Mouse (Mus musculus) cerebellum, adult 2 months (tissue): ENCODE measurements around the gene Gtf2a1. TPM values are rescaled to one million over a fixed set of nuclear protein-coding genes. Genes with fewer than 3 reads are reported as not detected.
A peak's percentile ranks its signal among the peaks of the same experiment; 100 is the strongest.
"Not testable (repeated sequence)": the region's sequence is repeated elsewhere in the genome, so short reads cannot be mapped to it uniquely, and the experiment has no call there.

ENCODE experiments used
- DNase-seq, 2 experiments: peaks; one replicate each; pipeline ENCODE4 v3.0.0; 2021
- H3K27ac ChIP-seq: fragments of 200-500 bp; 2 replicates; pipeline ENCODE4 v1.5.1; 2012; ENCODE audit warnings: low read length, control low read depth, inconsistent platforms; ENCODE audit not compliant: insufficient read depth
- H3K27me3 ChIP-seq: fragments of 200-500 bp; 2 replicates; pipeline ENCODE4 v1.6.1; 2012; ENCODE audit warnings: inconsistent platforms, mild to moderate bottlenecking, low read length, moderate library complexity; ENCODE audit not compliant: control insufficient read depth, insufficient read depth
- H3K4me1 ChIP-seq: fragments of 200-500 bp; 2 replicates; pipeline ENCODE4 v1.6.1; 2011; ENCODE audit warnings: low read length; ENCODE audit not compliant: control insufficient read depth, insufficient read depth
- H3K4me3 ChIP-seq: fragments of 200-500 bp; replicated peaks from 2 replicates; pipeline ENCODE3; 2011; ENCODE audit warnings: mild to moderate bottlenecking, low read depth, low read length, control low read depth; ENCODE audit not compliant: insufficient read depth
- CTCF ChIP-seq: fragments of 200-500 bp; IDR thresholded peaks from 2 replicates; pipeline ENCODE4 v1.5.1; 2011; ENCODE audit warnings: low read depth, mild to moderate bottlenecking, control low read depth, low read length, moderate library complexity, borderline replicate concordance; ENCODE audit not compliant: insufficient read depth
- POLR2A ChIP-seq: fragments of 200-500 bp; IDR thresholded peaks from 2 replicates; pipeline ENCODE4 v1.6.1; 2011; ENCODE audit warnings: low read length, control low read depth, borderline replicate concordance; ENCODE audit not compliant: insufficient read depth
- WGBS: fragments of 180-500 bp; shearing (Covaris S2); methylation state at CpG from one replicate; pipeline ENCODE4 v1.1.7; 2018; 5-methylcytosine and 5-hydroxymethylcytosine counted together
- polyA plus RNA-seq: library from polyadenylated mRNA; depleted of rRNA; stranded (reverse); fragments of >200 nt; gene quantifications from 2 replicates; pipeline ENCODE4 v1.2.3, GENCODE M21; 2012

Gtf2a1 gene
- polyA plus RNA-seq, 1 experiment, result 25.5 TPM

- Histone ChIP-seq H3K27ac (no peak overlapping the region), H3K27me3 (no peaks in the 10 kb centered on the region), H3K4me1 (no peaks in the 10 kb centered on the region), H3K4me3 (peak overlapping the region; percentile 87)
- WGBS, result 7% methylated on average over 5 of the region's 5 CpGs
- TF ChIP-seq POLR2A, result no peak
- no peak for TF ChIP-seq CTCF
- DNase-seq, result peak in 1 of 2 experiments; percentile 8
Measured at GRCm38 (mm10) chr12:91587491-91588033, 2.7 kb downstream of the Gtf2a1 start.

GRCm38 (mm10) chr12:91587077-91587476, 3.2 kb downstream of the Gtf2a1 start:
- no peak for TF ChIP-seq POLR2A
- TF ChIP-seq CTCF, result no peak
- WGBS, result 36% methylated on average over 3 of the region's 3 CpGs
- no peak overlapping the region for H3K4me3 ChIP-seq
- H3K4me1 ChIP-seq, result 0 out of 2 replicates have a peak, but pooled peaks cover 2% of the 10 kb centered on the region
- no peak for DNase-seq
- no peaks in the 10 kb centered on the region for H3K27me3 ChIP-seq
- H3K27ac ChIP-seq, result no peak overlapping the region

- 95% methylated on average over 4 of the region's 4 CpGs for WGBS
- not testable (repeated sequence) for H3K4me1 ChIP-seq, DNase-seq, H3K27ac ChIP-seq, H3K27me3 ChIP-seq, H3K4me3 ChIP-seq
Measured at GRCm38 (mm10) chr12:91585815-91586214, 4.5 kb downstream of the Gtf2a1 start.

- TF ChIP-seq POLR2A (no peak), CTCF (no peak)
- no peak for DNase-seq
- Histone ChIP-seq H3K27ac (no peak overlapping the region), H3K4me3 (no peak overlapping the region), H3K4me1 (0 out of 2 replicates have a peak, but pooled peaks cover 2% of the 10 kb centered on the region), H3K27me3 (no peaks in the 10 kb centered on the region)
- WGBS, result 93% methylated on average over 3 of the region's 3 CpGs
Measured at GRCm38 (mm10) chr12:91585206-91585605, 5.1 kb downstream of the Gtf2a1 start.

GRCm38 (mm10) chr12:91583409-91583808, 6.9 kb downstream of the Gtf2a1 start:
- H3K27me3 ChIP-seq, result no peaks in the 10 kb centered on the region
- WGBS, result 85% methylated on average over 6 of the region's 6 CpGs
- H3K4me3 ChIP-seq, result no peak overlapping the region
- TF ChIP-seq CTCF (no peak), POLR2A (no peak)
- DNase-seq, result no peak
- no peak overlapping the region for H3K27ac ChIP-seq
- H3K4me1 ChIP-seq, result 0 out of 2 replicates have a peak, but pooled peaks cover 2% of the 10 kb centered on the region

- Histone ChIP-seq H3K27me3 (no peaks in the 10 kb centered on the region), H3K4me3 (no peak overlapping the region), H3K4me1 (0 out of 2 replicates have a peak, but pooled peaks cover 2% of the 10 kb centered on the region), H3K27ac (no peak overlapping the region)
- 58% methylated on average over 6 of the region's 6 CpGs for WGBS
- TF ChIP-seq POLR2A, result no peak
- no peak for TF ChIP-seq CTCF
- DNase-seq, result no peak
Measured at GRCm38 (mm10) chr12:91582362-91583002, 7.8 kb downstream of the Gtf2a1 start.

- 83% methylated on average over 6 of the region's 6 CpGs for WGBS
- no peak for TF ChIP-seq POLR2A
- TF ChIP-seq CTCF, result no peak
- no peak overlapping the region for H3K4me3 ChIP-seq
- 0 out of 2 replicates have a peak, but pooled peaks cover 2% of the 10 kb centered on the region for H3K4me1 ChIP-seq
- H3K27me3 ChIP-seq, result no peaks in the 10 kb centered on the region
- H3K27ac ChIP-seq, result no peak overlapping the region
- no peak for DNase-seq
Measured at GRCm38 (mm10) chr12:91581204-91582070, 8.8 kb downstream of the Gtf2a1 start.

GRCm38 (mm10) chr12:91579665-91580064, 10.6 kb downstream of the Gtf2a1 start:
- no peaks in the 10 kb centered on the region for H3K27me3 ChIP-seq
- TF ChIP-seq POLR2A (no peak), CTCF (no peak)
- H3K4me3 ChIP-seq, result no peak overlapping the region
- no peak overlapping the region for H3K27ac ChIP-seq
- no peak for DNase-seq
- 0 out of 2 replicates have a peak, but pooled peaks cover 2% of the 10 kb centered on the region for H3K4me1 ChIP-seq
- 90% methylated on average over 2 of the region's 2 CpGs for WGBS
